Mouse (Mus musculus) forebrain, embryonic 14.5 days (tissue): ENCODE measurements around the gene Nhlh1. TPM values are rescaled to one million over a fixed set of nuclear protein-coding genes. Genes with fewer than 3 reads are reported as not detected.
A peak's percentile ranks its signal among the peaks of the same experiment; 100 is the strongest.

Experiments used
- ATAC-seq: fragments of 200-750 bp; cut with Nextera tagmentation; 2 replicates; pipeline ENCODE4 v1.8.0; 2017; ENCODE audit warnings: mild to moderate bottlenecking, moderate library complexity
- DNase-seq: peaks from one replicate; pipeline ENCODE4 v3.0.0-alpha.2; 2015; ENCODE audit warnings: low spot score
- H3K27ac ChIP-seq: fragments of 300-500 bp; sonication (generic); 2 replicates; pipeline ENCODE4 v1.5.1; 2014; ENCODE audit warnings: low read depth, mild to moderate bottlenecking, control low read depth, low read length, moderate library complexity
- H3K27me3 ChIP-seq: fragments of 300-500 bp; sonication (generic); replicated peaks from 2 replicates; pipeline ENCODE4 v1.6.1; 2014; ENCODE audit warnings: low read length, control low read depth, mixed read lengths; ENCODE audit not compliant: control insufficient read depth, insufficient read depth
- H3K36me3 ChIP-seq: fragments of 300-500 bp; sonication (generic); 2 replicates; pipeline ENCODE4 v1.6.1; 2014; ENCODE audit warnings: low read length, control low read depth; ENCODE audit not compliant: control insufficient read depth, insufficient read depth
- H3K4me1 ChIP-seq: fragments of 300-500 bp; sonication (generic); 2 replicates; pipeline ENCODE4 v1.6.1; 2014; ENCODE audit warnings: antibody characterized with exemption, low read length, control low read depth; ENCODE audit not compliant: control insufficient read depth, insufficient read depth
- H3K4me2 ChIP-seq: fragments of 300-500 bp; sonication (generic); 2 replicates; pipeline ENCODE4 v1.6.1; 2014; ENCODE audit warnings: mild to moderate bottlenecking, control low read depth, low read length
- H3K4me3 ChIP-seq: fragments of 300-500 bp; sonication (generic); 2 replicates; pipeline ENCODE4 v1.5.1; 2014; ENCODE audit warnings: low read depth, low read length, control low read depth
- H3K9ac ChIP-seq: fragments of 300-500 bp; sonication (generic); 2 replicates; pipeline ENCODE4 v1.6.1; 2014; ENCODE audit warnings: mild to moderate bottlenecking, low read length, control low read depth, moderate library complexity
- H3K9me3 ChIP-seq: fragments of 300-500 bp; sonication (generic); replicated peaks from 2 replicates; pipeline ENCODE4 v1.6.1; 2016; ENCODE audit warnings: low read length, control low read depth, mixed read lengths; ENCODE audit not compliant: control insufficient read depth
- WGBS: fragments of 180-500 bp; shearing (Covaris S2); extraction: QIAGEN DNeasy Blood & Tissue Kit; methylation state at CpG from one replicate; pipeline ENCODE4 v1.1.7; 2014; 5-methylcytosine and 5-hydroxymethylcytosine counted together
- polyA plus RNA-seq: library from polyadenylated mRNA; unstranded; fragments of >200 nt; fragmentation: Nextera tagmentation; extraction: Ambion mirVana; gene quantifications from 2 replicates; pipeline ENCODE4 v1.2.1, GENCODE M21; 2014

The Nhlh1 gene
- 4.5 and 7.4 TPM in 2 replicates for polyA plus RNA-seq

GRCm38 (mm10) chr1:172057491-172057921 lies at the start of gene Nhlh1:
Gene Nhlh1 (minus strand): TSS chr1:172057573.
- Histone ChIP-seq H3K9me3 (no peaks in the 10 kb centered on the region), H3K27ac (peak within 1 kb of the TSS; percentile 71), H3K36me3 (no peaks in the 10 kb centered on the region), H3K4me3 (peak within 1 kb of the TSS; percentile 28), H3K4me2 (peak within 1 kb of the TSS; percentile 75), H3K9ac (peak within 1 kb of the TSS; percentile 51), H3K27me3 (peaks cover 4% of the 10 kb centered on the region; the same call in 1 of the 2 replicates), H3K4me1 (peaks cover 29% of the 10 kb centered on the region)
- ATAC-seq = peak; percentile 85
- DNase-seq = peak; percentile 83
- 27% methylated on average over 2 of the region's 2 CpGs for WGBS

DNA sequence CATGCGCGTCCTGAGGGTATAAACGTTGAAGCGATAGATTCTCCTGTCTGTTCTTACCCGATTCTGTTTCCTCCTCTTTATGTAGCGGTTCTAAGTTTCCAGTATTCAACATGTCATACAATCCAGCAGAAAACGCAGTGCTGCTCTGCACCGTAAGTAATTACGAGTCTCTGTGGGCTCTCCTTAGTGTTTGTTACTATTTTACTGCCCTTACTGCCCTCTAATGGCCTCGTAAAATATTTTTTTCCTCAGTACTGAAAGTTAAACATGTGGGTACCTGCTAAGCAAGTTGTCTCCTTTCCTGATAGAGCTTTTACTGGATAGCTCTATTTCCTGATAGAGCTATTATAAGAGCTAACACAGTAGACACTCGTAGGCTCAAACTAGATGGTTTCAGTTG lies 47.7 kb upstream of the Nhlh1 start:
- ATAC-seq (no peak), DNase-seq (peak; percentile 22)
- Histone ChIP-seq H3K27ac (no peak overlapping the region), H3K4me2 (no peak overlapping the region), H3K36me3 (peaks cover 95% of the 10 kb centered on the region), H3K4me1 (no peaks in the 10 kb centered on the region), H3K27me3 (no peaks in the 10 kb centered on the region), H3K9ac (no peak overlapping the region), H3K4me3 (no peak overlapping the region), H3K9me3 (no peaks in the 10 kb centered on the region)
- 82% methylated on average over 11 of the region's 11 CpGs for WGBS

GRCm38 (mm10) chr1:172103619-172104018 lies 46.2 kb upstream of the Nhlh1 start:
- H3K36me3 ChIP-seq = peaks cover 92% of the 10 kb centered on the region
- no peak for ATAC-seq
- no peak overlapping the region for H3K9ac ChIP-seq
- no peak overlapping the region for H3K27ac ChIP-seq
- H3K9me3 ChIP-seq = no peaks in the 10 kb centered on the region
- no peak overlapping the region for H3K4me2 ChIP-seq
- H3K4me3 ChIP-seq = no peak overlapping the region
- DNase-seq = no peak
- H3K4me1 ChIP-seq = no peaks in the 10 kb centered on the region
- no peaks in the 10 kb centered on the region for H3K27me3 ChIP-seq
- 93% methylated on average over 4 of the region's 4 CpGs for WGBS

DNA sequence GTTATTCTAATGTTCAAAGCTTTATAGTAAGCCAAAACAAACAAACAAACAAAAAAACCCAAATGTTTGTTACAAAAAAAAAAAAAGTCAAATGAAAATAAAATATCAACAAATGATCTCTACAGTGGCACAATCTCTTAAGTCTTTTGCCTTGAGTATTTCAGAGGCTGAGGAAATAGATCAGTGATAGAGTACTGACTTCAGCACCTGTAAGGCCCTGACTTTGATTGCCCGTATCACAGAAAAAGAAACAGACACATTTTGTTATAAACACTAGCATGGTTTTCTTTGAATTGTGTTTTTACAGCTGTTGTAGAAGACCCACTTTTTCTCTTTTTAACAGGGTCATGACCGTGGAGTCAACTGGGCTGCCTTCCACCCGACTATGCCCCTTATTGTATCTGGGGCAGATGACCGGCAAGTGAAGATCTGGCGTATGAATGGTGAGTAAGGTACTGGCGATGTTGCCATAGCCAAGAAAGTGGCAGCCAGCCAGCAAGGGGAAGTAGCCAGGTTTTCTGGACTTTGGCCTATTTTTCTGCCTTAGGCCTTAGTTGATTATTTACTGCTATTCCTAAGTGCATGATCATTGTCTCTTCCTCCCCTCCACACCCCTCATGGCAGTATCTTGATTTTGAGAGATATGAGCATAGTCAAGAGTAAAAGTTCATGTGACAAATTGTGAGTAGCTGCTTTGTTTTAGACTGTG lies 42.1 kb upstream of the Nhlh1 start:
- DNase-seq = no peak
- H3K4me2 ChIP-seq = no peak overlapping the region
- no peak for ATAC-seq
- 86% methylated on average over 6 of the region's 6 CpGs for WGBS
- peaks cover 79% of the 10 kb centered on the region for H3K36me3 ChIP-seq
- no peaks in the 10 kb centered on the region for H3K9me3 ChIP-seq
- no peaks in the 10 kb centered on the region for H3K27me3 ChIP-seq
- H3K4me1 ChIP-seq = no peaks in the 10 kb centered on the region
- no peak overlapping the region for H3K4me3 ChIP-seq
- H3K27ac ChIP-seq = no peak overlapping the region
- no peak overlapping the region for H3K9ac ChIP-seq

DNA sequence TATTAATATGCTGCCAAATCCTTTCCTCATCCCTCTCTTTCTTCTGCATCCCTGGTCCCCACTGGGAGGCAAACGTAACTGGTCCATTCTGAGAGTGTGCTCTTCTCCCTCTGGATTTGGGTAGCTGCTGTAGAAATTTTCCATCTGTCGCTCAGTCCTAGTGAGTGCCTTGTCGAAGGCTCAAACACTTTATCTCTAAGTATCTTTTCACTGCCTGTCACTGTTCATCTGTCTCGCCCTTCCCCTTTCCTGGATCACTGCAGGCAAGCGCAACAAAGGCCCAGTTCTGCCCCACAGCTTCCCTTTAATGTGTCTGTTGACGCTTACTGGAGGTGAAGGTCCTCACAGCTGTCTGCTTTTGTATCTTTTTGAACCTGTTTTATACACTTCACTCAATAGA lies 37.8 kb upstream of the Nhlh1 start:
- Histone ChIP-seq H3K9me3 (no peaks in the 10 kb centered on the region), H3K4me3 (no peak overlapping the region), H3K27me3 (no peaks in the 10 kb centered on the region), H3K27ac (no peak overlapping the region), H3K9ac (no peak overlapping the region), H3K36me3 (peaks cover 78% of the 10 kb centered on the region), H3K4me1 (no peaks in the 10 kb centered on the region), H3K4me2 (no peak overlapping the region)
- WGBS = 58% methylated on average over 6 of the region's 6 CpGs
- DNase-seq = peak; percentile 9
- ATAC-seq = no peak; the same call in 1 of the 2 replicates

GRCm38 (mm10) chr1:172094295-172094694 lies 36.9 kb upstream of the Nhlh1 start:
- H3K27ac ChIP-seq = no peak overlapping the region
- no peak for DNase-seq
- no peaks in the 10 kb centered on the region for H3K27me3 ChIP-seq
- no peak overlapping the region for H3K9ac ChIP-seq
- no peak for ATAC-seq
- H3K4me2 ChIP-seq = no peak overlapping the region
- peaks cover 78% of the 10 kb centered on the region for H3K36me3 ChIP-seq
- H3K4me3 ChIP-seq = no peak overlapping the region
- no peaks in the 10 kb centered on the region for H3K4me1 ChIP-seq
- H3K9me3 ChIP-seq = no peaks in the 10 kb centered on the region

GRCm38 (mm10) chr1:172093522-172093921 lies 36.1 kb upstream of the Nhlh1 start:
- no peaks in the 10 kb centered on the region for H3K9me3 ChIP-seq
- H3K4me2 ChIP-seq = no peak overlapping the region
- no peaks in the 10 kb centered on the region for H3K27me3 ChIP-seq
- no peak overlapping the region for H3K4me3 ChIP-seq
- DNase-seq (no peak), ATAC-seq (no peak)
- H3K27ac ChIP-seq = no peak overlapping the region
- no peaks in the 10 kb centered on the region for H3K4me1 ChIP-seq
- H3K9ac ChIP-seq = no peak overlapping the region
- WGBS = 78% methylated on average over 3 of the region's 3 CpGs
- H3K36me3 ChIP-seq = peaks cover 80% of the 10 kb centered on the region

DNA sequence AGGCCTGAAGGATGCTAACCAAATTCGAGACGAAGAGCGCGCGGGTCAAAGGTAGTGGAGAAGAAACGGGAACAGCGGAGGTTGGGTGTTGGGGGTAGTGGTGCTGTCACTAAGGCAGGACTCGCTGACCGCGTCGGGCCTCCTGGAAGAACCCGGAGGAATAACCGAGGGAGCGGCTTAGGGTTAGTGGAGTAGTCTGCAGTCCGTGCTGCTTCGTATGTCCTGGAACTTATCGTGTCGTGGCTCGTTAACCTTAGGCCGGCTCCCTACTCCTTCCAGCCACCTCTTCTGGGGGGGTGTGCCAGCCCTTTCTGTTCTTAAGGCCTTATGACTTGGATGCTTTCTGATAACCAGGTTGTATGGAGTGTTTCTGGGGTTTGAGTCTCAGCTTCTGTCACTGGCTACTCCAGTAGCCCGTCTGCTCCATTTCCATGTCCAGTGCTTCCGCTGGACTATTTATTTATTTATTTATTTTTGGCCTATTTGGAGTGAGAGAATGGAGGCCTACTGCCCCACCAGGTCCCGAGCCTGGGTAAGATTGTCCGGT lies 25.6 kb upstream of the Nhlh1 start:
- 2% methylated on average over 24 of the region's 24 CpGs for WGBS
- Histone ChIP-seq H3K9ac (peak overlapping the region; percentile 85), H3K36me3 (peaks cover 26% of the 10 kb centered on the region), H3K4me1 (peaks cover 11% of the 10 kb centered on the region), H3K9me3 (no peaks in the 10 kb centered on the region), H3K27me3 (no peaks in the 10 kb centered on the region), H3K4me2 (peak overlapping the region; percentile 86), H3K4me3 (peak overlapping the region; percentile 71), H3K27ac (peak overlapping the region; percentile 49; the same call in 1 of the 2 replicates)
- DNase-seq = peak; percentile 10
- ATAC-seq = no peak; the same call in 1 of the 2 replicates
